Mouse (Mus musculus): ENCODE results near the gene Angel2.

The Angel2 gene

GRCm38 (mm10) chr1:190929010-190929695 is 4.2 kb downstream of the Angel2 start:
- peak; percentile 17 for DNase-seq (ENCODE audit: low spot score)

- no peak for DNase-seq (ENCODE audit: low spot score)
These were observed 5.3 kb downstream of the Angel2 start for GRCm38 (mm10) chr1:190930181-190930580.

GRCm38 (mm10) chr1:190939803-190940202 is 14.9 kb downstream of the Angel2 start:
- DNase-seq (ENCODE audit: low spot score): no peak

GRCm38 (mm10) chr1:190944109-190944760 is 19.3 kb downstream of the Angel2 start:
- no peak for DNase-seq (ENCODE audit: low spot score)

- no peak for DNase-seq (ENCODE audit: low spot score)
These were observed 23.1 kb downstream of the Angel2 start for GRCm38 (mm10) chr1:190947986-190948385.

- peak; percentile 48 for DNase-seq (ENCODE audit: low spot score)
These were observed 23.5 kb downstream of the Angel2 start for GRCm38 (mm10) chr1:190948439-190948838.

GRCm38 (mm10) chr1:190948846-190949245 is 23.9 kb downstream of the Angel2 start:
- DNase-seq (ENCODE audit: low spot score): no peak

- no peak for DNase-seq (ENCODE audit: low spot score)
These were observed 26.1 kb downstream of the Angel2 start for GRCm38 (mm10) chr1:190951014-190951413.

GRCm38 (mm10) chr1:190953009-190953408 is 28.1 kb downstream of the Angel2 start:
- no peak for DNase-seq (ENCODE audit: low spot score)

GRCm38 (mm10) chr1:190958821-190959220 is 33.9 kb downstream of the Angel2 start:
- no peak for DNase-seq (ENCODE audit: low spot score)

- DNase-seq (ENCODE audit: low spot score): no peak
These were observed 37.8 kb downstream of the Angel2 start for GRCm38 (mm10) chr1:190962760-190963159.

GRCm38 (mm10) chr1:190964992-190965780 is 40.3 kb downstream of the Angel2 start:
- no peak for DNase-seq (ENCODE audit: low spot score)

- no peak for DNase-seq (ENCODE audit: low spot score)
These were observed 43.1 kb downstream of the Angel2 start for GRCm38 (mm10) chr1:190968010-190968409.

- no peak for DNase-seq (ENCODE audit: low spot score)
These were observed 47.0 kb downstream of the Angel2 start for GRCm38 (mm10) chr1:190971708-190972610.

GRCm38 (mm10) chr1:190972612-190973192 is 47.8 kb downstream of the Angel2 start:
- DNase-seq (ENCODE audit: low spot score): no peak

- no peak for DNase-seq (ENCODE audit: low spot score)
These were observed 49.3 kb downstream of the Angel2 start for GRCm38 (mm10) chr1:190974191-190974590.

- no peak for DNase-seq (ENCODE audit: low spot score)
These were observed 49.9 kb downstream of the Angel2 start for GRCm38 (mm10) chr1:190974833-190975232.

- no peak for DNase-seq (ENCODE audit: low spot score)
These were observed 52.1 kb downstream of the Angel2 start for GRCm38 (mm10) chr1:190976887-190977573.

GRCm38 (mm10) chr1:190978001-190978400 is 53.1 kb downstream of the Angel2 start:
- DNase-seq (ENCODE audit: low spot score): no peak

GRCm38 (mm10) chr1:190978511-190979073 is 53.7 kb downstream of the Angel2 start:
- DNase-seq (ENCODE audit: low spot score): no peak
